Mouse (Mus musculus): ENCODE results near the gene Ncaph. TPM values are rescaled to one million over a fixed set of nuclear protein-coding genes. Genes with fewer than 3 reads are reported as not detected.

Gene Ncaph
- polyA plus RNA-seq (2017; shearing (Covaris generic)): 8.9 TPM

GRCm38 (mm10) chr2:127133621-127134461 is at the start of gene Ncaph:
Gene Ncaph (minus strand): TSS chr2:127133954.

GRCm38 (mm10) chr2:127143158-127144063 is 9.7 kb upstream of the Ncaph start, which contains the start of gene Itpripl1:
Gene Itpripl1 (minus strand): TSS chr2:127143442.

GRCm38 (mm10) chr2:127070435-127070841 is 63.3 kb downstream of the Ncaph start, which contains the start of gene Blvra:
Gene Blvra (plus strand): TSS chr2:127070665.

Other genes starting within 250 kb of the Ncaph start
- gene Sppl2a, start 200.7 kb downstream of the Ncaph start, polyA plus RNA-seq (2017; shearing (Covaris generic)): 77.4 TPM
- gene Ap4e1, start 125.2 kb downstream of the Ncaph start, polyA plus RNA-seq (2017; shearing (Covaris generic)): 22.7 TPM
- 78.6 TPM for gene Blvra, start 63.3 kb downstream of the Ncaph start, polyA plus RNA-seq (2017; shearing (Covaris generic))
- 8.5 TPM for gene Itpripl1, start 9.5 kb upstream of the Ncaph start, polyA plus RNA-seq (2017; shearing (Covaris generic))
- 1.0 TPM for gene 1810024B03Rik, start 74.3 kb upstream of the Ncaph start, polyA plus RNA-seq (2017; shearing (Covaris generic))
- 128 TPM for gene Snrnp200, start 74.4 kb upstream of the Ncaph start, polyA plus RNA-seq (2017; shearing (Covaris generic))
- gene Ciao1, start 113.9 kb upstream of the Ncaph start, polyA plus RNA-seq (2017; shearing (Covaris generic)): 101 TPM
- gene Tmem127, start 114.0 kb upstream of the Ncaph start, polyA plus RNA-seq (2017; shearing (Covaris generic)): 36.1 TPM
- gene Stard7, start 136.3 kb upstream of the Ncaph start, polyA plus RNA-seq (2017; shearing (Covaris generic)): 35.1 TPM
- gene Dusp2, start 202.2 kb upstream of the Ncaph start, polyA plus RNA-seq (2017; shearing (Covaris generic)): 9.9 TPM
- 0.56 TPM for gene Astl, start 204.7 kb upstream of the Ncaph start, polyA plus RNA-seq (2017; shearing (Covaris generic))
- not detected for gene Adra2b, start 229.3 kb upstream of the Ncaph start, polyA plus RNA-seq (2017; shearing (Covaris generic))